Mouse (Mus musculus): ENCODE data around the gene Dennd2a.

DNA sequence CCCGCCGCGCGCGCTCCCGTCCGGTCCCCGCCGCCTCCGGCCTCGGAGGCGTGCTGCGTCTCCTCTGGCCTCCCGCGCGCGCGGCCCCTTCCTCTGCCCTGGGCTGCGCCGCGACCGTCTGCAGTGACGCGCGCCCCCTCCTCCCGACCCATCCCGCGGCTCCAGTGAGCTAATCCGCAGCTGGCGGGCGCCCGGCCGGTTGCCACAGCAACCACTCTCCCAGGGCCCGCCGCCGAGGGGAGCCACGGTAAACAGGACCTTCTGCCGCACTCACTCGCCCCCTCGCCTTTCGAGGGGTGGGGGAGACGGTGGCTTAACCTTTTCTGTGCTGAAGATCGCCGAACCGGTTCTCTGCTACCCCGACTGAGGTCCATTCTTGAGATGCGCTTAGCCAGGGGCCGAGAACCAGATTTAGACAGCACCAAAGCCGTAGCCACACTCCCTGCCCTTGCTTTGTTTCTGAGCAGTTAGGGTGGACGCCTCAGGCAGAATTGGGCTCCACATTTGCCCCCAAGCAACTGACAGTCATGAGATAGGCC, at the start of gene Dennd2a:
- TF ChIP-seq MAX (IDR thresholded peaks at IDR 0.05; ENCODE audit: low read depth) (no peak), SRF (IDR thresholded peaks at IDR 0.05; ENCODE audit: control insufficient read depth, insufficient read length, low read depth) (no peak), MYOG (IDR thresholded peaks at IDR 0.05; ENCODE audit: control insufficient read depth in 1 of 3, insufficient read depth in 1 of 3, insufficient read length in 2 of 3, low read depth in 2 of 3) (no peak), POLR2A (IDR thresholded peaks at IDR 0.05; ENCODE audit: insufficient read length, low read depth) (peak; percentile 70), CEBPB (IDR thresholded peaks at IDR 0.05; ENCODE audit: insufficient read depth, poor library complexity, severe bottlenecking) (no peak)
